Mouse (Mus musculus): ENCODE measurements at regions not wholly inside any gene's neighbourhood (a gene's known extent, or its start where the extent isn't known, plus 50 kb on each side); places are given as distances from the start of the nearest gene placed in this dataset.

GRCm38 (mm10) chr5:16434586-16434985 is 118.7 kb upstream of the Hgf start:
- TF ChIP-seq POLR2A (IDR thresholded peaks at IDR 0.05; ENCODE audit: low read depth, low read length) = no peak
- TF ChIP-seq MYC (IDR thresholded peaks at IDR 0.05; ENCODE audit: low read depth, low read length) = no peak
- TF ChIP-seq CTCF (conservative IDR thresholded peaks at IDR 0.05 in 1 of 2, IDR thresholded peaks at IDR 0.05 in 1 of 2; ENCODE audit: low read depth in 2 of 2, low read length in 2 of 2) = no peak
- no peak for TF ChIP-seq ZC3H11A (IDR thresholded peaks at IDR 0.05; ENCODE audit: low read depth, low read length)
- no peak for TF ChIP-seq TCF12 (IDR thresholded peaks at IDR 0.05; ENCODE audit: low read depth, low read length)
- TF ChIP-seq USF1 (IDR thresholded peaks at IDR 0.05; ENCODE audit: low read depth, low read length) = no peak
